Mouse (Mus musculus): ENCODE measurements around the gene Wwc2. TPM values are rescaled to one million over a fixed set of nuclear protein-coding genes. Genes with fewer than 3 reads are reported as not detected.

Wwc2 gene
- polyA plus RNA-seq, 1 experiment from 2014 or later, result 8.0 TPM

DNA sequence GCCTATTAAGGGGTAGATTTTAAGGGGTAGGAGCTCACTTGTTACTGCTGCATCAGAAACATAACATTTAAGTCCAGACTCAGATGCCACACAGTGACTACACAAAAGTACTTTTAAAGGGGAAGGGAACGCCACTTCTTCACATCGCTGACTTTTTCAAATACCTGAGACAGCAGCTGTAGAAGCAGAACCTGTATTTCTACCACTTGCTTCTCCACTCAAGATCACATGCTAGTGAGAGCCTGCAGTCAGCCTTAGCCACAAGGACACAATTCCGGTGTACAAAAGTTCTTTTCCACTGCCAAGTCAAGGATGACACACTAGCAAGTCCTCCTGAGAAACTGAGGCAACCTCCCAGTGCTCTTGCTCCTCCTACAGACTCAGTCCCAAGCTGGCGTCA is 33.2 kb downstream of the Wwc2 start:
- 86% methylated on average over 4 of the region's 4 CpGs for WGBS
- no peak overlapping the region for H3K4me3 ChIP-seq (replicated peaks; ENCODE audit: low read length)
- no peak for ATAC-seq (ENCODE audit: insufficient read depth, low FRiP score)
- peaks cover 8% of the 10 kb centered on the region; the same call in 1 of the 2 replicates for H3K4me1 ChIP-seq (ENCODE audit: control insufficient read depth, insufficient read depth, low read length)
- H3K27me3 ChIP-seq (ENCODE audit: control insufficient read depth, insufficient read depth, low read length), result no peaks in the 10 kb centered on the region
- no peak overlapping the region for H3K9ac ChIP-seq (ENCODE audit: low read length)
- no peaks in the 10 kb centered on the region for H3K36me3 ChIP-seq (ENCODE audit: control insufficient read depth, insufficient read depth, low read length)
- no peaks in the 10 kb centered on the region for H3K9me3 ChIP-seq (replicated peaks; ENCODE audit: control insufficient read depth, low read length)
- H3K4me2 ChIP-seq (ENCODE audit: low read depth, low read length), result no peak overlapping the region
- no peak overlapping the region for H3K27ac ChIP-seq (ENCODE audit: low read length)

DNA sequence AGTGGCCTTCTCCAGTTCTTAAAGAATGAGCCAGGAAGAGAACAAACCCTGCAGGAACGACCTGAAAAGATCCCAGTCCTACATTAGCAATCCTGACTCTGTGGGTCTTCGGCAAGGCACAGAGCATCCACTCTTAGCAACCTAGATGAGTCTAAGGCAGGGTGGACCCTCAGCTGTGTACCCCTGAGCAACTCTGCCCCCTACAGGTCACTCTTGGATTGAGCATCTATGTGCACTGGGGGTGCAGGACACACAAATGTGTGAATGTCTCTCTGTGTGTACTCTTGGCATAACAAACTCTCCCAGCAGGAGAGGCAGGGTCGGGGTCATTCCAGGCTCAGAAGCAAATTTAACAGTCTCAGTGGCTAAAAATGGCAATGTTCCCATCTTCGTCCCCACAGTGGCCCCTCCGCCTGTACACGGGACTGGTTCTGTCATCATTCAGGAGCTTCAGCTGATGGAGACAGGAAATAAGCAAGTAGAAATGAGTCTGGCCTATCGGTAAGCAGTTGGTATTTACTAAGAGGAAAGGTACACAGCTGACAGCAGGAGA is 39.3 kb downstream of the Wwc2 start:
- Histone ChIP-seq H3K9ac (ENCODE audit: low read length) (no peak overlapping the region), H3K36me3 (ENCODE audit: control insufficient read depth, insufficient read depth, low read length) (no peaks in the 10 kb centered on the region), H3K4me1 (ENCODE audit: control insufficient read depth, insufficient read depth, low read length) (peaks cover 8% of the 10 kb centered on the region; the same call in 1 of the 2 replicates), H3K4me2 (ENCODE audit: low read depth, low read length) (no peak overlapping the region), H3K27ac (ENCODE audit: low read length) (no peak overlapping the region), H3K4me3 (replicated peaks; ENCODE audit: low read length) (no peak overlapping the region), H3K27me3 (ENCODE audit: control insufficient read depth, insufficient read depth, low read length) (no peaks in the 10 kb centered on the region), H3K9me3 (replicated peaks; ENCODE audit: control insufficient read depth, low read length) (no peaks in the 10 kb centered on the region)
- ATAC-seq (ENCODE audit: insufficient read depth, low FRiP score), result no peak
- WGBS, result 49% methylated on average over 7 of the region's 7 CpGs

DNA sequence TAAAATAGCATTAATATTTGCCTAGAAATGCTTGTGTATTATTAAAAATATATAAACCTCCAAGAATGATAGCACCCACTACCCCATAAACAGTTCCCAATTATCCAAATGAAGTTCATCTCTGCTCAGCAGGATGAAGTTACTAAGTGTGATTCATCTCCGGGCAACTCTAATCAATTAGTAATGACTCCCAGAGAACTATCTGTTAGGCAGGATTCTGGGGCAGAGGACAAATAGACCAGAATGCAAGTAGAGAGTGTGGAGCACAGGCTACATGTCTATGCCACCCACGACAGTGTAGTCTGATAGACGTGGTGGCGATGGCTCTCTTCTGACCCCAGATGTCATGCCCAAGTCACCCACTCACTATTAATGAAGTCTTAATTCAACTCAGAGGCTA is 41.9 kb downstream of the Wwc2 start:
- 78% methylated on average over 4 of the region's 4 CpGs for WGBS
- Histone ChIP-seq H3K4me2 (ENCODE audit: low read depth, low read length) (no peak overlapping the region), H3K27ac (ENCODE audit: low read length) (no peak overlapping the region), H3K27me3 (ENCODE audit: control insufficient read depth, insufficient read depth, low read length) (no peaks in the 10 kb centered on the region), H3K4me1 (ENCODE audit: control insufficient read depth, insufficient read depth, low read length) (peaks cover 8% of the 10 kb centered on the region; the same call in 1 of the 2 replicates), H3K9ac (ENCODE audit: low read length) (no peak overlapping the region), H3K36me3 (ENCODE audit: control insufficient read depth, insufficient read depth, low read length) (no peaks in the 10 kb centered on the region), H3K4me3 (replicated peaks; ENCODE audit: low read length) (no peak overlapping the region), H3K9me3 (replicated peaks; ENCODE audit: control insufficient read depth, low read length) (no peaks in the 10 kb centered on the region)
- no peak for ATAC-seq (ENCODE audit: insufficient read depth, low FRiP score)

DNA sequence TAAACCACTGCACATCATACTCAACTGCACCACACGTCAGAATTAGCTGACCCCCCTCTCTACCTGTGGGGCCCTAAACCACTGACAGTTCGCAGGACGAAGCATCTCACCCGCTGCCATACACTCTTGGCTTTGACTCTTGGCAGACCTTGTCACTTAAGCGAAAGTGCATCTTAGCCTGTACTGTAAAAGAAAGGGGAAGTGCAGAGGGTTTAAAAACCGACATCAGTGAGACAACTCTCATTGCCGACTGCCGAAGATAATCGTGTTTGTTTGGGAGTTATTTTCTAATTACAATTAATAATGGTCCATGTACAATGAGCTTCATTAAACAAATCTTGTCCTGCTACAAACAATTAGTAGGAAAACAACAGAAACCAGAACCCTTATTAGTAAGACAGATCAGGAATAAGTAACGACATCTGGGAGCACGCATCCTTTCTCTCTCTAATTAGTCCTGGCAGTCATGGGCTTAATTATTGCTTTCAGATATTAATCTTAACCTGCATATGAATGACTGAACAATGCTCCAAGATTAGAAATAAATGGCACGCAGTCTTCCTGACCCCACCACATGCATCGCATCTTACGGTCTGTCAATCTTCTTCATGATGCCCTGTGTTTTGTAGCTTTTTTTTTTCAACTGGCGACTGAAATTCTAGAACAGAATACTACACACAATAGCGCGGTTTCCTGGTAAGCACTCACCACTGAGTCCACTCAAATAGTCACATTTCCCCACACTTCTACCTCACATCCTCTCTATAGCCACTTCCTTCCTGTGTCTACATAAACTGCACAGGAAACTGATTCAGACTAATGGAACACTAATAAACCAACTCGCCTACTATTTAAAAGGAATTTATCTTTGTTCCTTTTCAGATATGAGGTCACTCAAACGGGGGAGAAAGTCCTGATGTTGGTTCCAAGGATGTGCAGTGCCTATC is 42.8 kb downstream of the Wwc2 start:
- ATAC-seq (ENCODE audit: insufficient read depth, low FRiP score), result no peak
- H3K27ac ChIP-seq (ENCODE audit: low read length), result peak overlapping the region; percentile 74
- H3K9me3 ChIP-seq (replicated peaks; ENCODE audit: control insufficient read depth, low read length), result no peaks in the 10 kb centered on the region
- H3K4me2 ChIP-seq (ENCODE audit: low read depth, low read length), result 0 out of 2 replicates have a peak overlapping the region, but pooled peaks have one; percentile 18
- no peaks in the 10 kb centered on the region for H3K27me3 ChIP-seq (ENCODE audit: control insufficient read depth, insufficient read depth, low read length)
- no peak overlapping the region for H3K9ac ChIP-seq (ENCODE audit: low read length)
- WGBS, result 64% methylated on average over 19 of the region's 19 CpGs
- no peak overlapping the region for H3K4me3 ChIP-seq (replicated peaks; ENCODE audit: low read length)
- H3K4me1 ChIP-seq (ENCODE audit: control insufficient read depth, insufficient read depth, low read length), result peaks cover 8% of the 10 kb centered on the region; the same call in 1 of the 2 replicates
- H3K36me3 ChIP-seq (ENCODE audit: control insufficient read depth, insufficient read depth, low read length), result no peaks in the 10 kb centered on the region

DNA sequence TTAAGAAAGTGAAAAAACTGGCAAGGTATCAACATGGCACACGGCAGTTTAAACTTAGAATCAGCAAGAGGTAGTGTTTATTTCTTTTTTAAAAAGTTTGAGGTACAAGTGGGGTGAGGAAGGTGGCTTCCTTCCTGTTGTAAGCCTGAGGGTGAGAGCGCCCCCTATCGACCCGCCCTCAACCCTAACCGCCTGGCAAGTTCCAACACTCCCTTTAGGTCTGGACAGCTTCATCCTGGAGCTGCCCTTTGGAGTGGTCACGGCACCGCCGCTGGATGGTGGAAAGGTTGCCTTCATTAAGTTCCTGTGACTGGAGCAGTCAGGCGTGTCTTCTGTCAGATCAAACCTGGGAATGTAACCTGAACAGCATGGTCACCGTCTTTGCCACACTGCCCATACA is 47.7 kb downstream of the Wwc2 start:
- ATAC-seq (ENCODE audit: insufficient read depth, low FRiP score), result no peak

DNA sequence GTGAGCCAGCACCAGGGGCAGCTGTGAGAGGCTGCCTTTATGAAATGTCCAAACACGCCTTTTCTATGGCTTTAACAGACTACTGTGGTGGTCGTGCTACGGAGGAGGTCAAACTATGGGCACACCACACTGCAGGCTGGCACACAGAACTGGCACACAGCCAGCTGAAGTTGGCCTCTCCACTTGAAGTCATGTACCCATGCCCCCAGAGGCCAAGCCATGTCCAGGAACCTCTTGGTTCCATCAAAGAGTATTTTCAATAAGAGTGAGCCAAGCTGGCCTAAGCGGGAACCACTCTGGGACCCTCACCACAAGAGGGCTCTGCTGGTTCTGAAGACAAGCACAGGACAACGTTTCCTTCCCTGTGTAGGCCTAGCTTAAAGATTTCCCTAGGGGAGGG is 49.7 kb downstream of the Wwc2 start:
- peak overlapping the region; percentile 76 for H3K27ac ChIP-seq (ENCODE audit: low read length)
- ATAC-seq (ENCODE audit: insufficient read depth, low FRiP score), result peak; percentile 47; the same call in 1 of the 2 replicates
- 52% methylated on average over 5 of the region's 5 CpGs for WGBS

More for the DNA sequence above, 47.7 kb downstream of the Wwc2 start:
- no peak overlapping the region for H3K9ac ChIP-seq (ENCODE audit: low read length)
- no peaks in the 10 kb centered on the region for H3K9me3 ChIP-seq (replicated peaks; ENCODE audit: control insufficient read depth, low read length)
- H3K36me3 ChIP-seq (ENCODE audit: control insufficient read depth, insufficient read depth, low read length), result no peaks in the 10 kb centered on the region
- H3K4me3 ChIP-seq (replicated peaks; ENCODE audit: low read length), result no peak overlapping the region
- H3K4me2 ChIP-seq (ENCODE audit: low read depth, low read length), result no peak overlapping the region
- H3K27me3 ChIP-seq (ENCODE audit: control insufficient read depth, insufficient read depth, low read length), result no peaks in the 10 kb centered on the region
- no peak overlapping the region for H3K27ac ChIP-seq (ENCODE audit: low read length)
- WGBS, result 67% methylated on average over 10 of the region's 10 CpGs
- H3K4me1 ChIP-seq (ENCODE audit: control insufficient read depth, insufficient read depth, low read length), result peaks cover 20% of the 10 kb centered on the region

DNA sequence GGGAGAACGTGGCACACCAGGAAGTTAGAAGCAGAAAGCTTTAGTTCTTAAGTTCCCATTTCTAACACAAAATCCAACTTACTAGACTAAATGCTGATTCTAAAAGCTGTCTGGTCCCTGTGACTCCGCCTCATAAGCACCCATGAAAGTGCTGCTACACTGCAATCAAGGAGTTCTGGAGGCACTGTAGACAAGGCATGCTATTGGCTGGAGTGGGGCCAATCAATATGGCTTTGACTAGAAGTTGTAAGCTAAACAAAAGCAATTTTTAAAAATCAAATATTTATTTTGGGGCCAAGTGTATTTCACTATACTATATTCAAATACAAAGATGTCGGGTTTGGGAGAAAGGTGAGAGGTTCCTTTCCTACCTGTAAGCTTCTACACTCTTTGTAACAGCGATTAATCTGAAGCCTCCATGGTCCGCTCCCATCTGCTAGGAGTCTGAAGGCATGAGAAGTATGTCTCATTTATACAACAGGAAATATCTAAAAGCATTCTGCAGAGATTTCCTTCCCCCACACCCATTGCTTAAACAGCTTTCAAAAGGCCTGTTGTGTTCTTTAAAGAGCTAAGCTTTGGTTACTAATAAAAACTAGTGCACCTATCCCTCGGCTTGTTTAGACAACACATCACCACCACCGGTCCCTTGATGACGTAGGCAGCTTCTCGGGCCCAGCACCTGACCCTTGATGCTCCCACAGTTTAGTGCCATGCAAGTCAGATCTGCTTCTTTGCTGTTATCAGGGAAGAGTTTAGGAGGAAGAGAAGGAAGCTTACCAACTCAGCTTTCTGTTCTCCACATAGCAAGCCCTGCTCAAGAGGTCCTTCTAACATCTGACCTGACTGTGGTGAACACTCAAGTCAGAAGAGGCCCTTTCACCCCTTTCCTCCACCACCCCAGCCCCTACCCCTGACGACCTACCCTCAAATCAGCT is 50.5 kb downstream of the Wwc2 start:
- H3K4me2 ChIP-seq (ENCODE audit: low read depth, low read length), result peak overlapping the region; percentile 10; the same call in 1 of the 2 replicates
- no peak for ATAC-seq (ENCODE audit: insufficient read depth, low FRiP score)
- no peaks in the 10 kb centered on the region for H3K9me3 ChIP-seq (replicated peaks; ENCODE audit: control insufficient read depth, low read length)
- peak overlapping the region; percentile 76 for H3K27ac ChIP-seq (ENCODE audit: low read length)
- H3K27me3 ChIP-seq (ENCODE audit: control insufficient read depth, insufficient read depth, low read length), result no peaks in the 10 kb centered on the region
- H3K9ac ChIP-seq (ENCODE audit: low read length), result peak overlapping the region; percentile 33; the same call in 1 of the 2 replicates
- H3K36me3 ChIP-seq (ENCODE audit: control insufficient read depth, insufficient read depth, low read length), result no peaks in the 10 kb centered on the region
- no peak overlapping the region for H3K4me3 ChIP-seq (replicated peaks; ENCODE audit: low read length)
- 45% methylated on average over 10 of the region's 10 CpGs for WGBS
- H3K4me1 ChIP-seq (ENCODE audit: control insufficient read depth, insufficient read depth, low read length), result peaks cover 20% of the 10 kb centered on the region

More for the DNA sequence above, 49.7 kb downstream of the Wwc2 start:
- Histone ChIP-seq H3K36me3 (ENCODE audit: control insufficient read depth, insufficient read depth, low read length) (no peaks in the 10 kb centered on the region), H3K4me3 (replicated peaks; ENCODE audit: low read length) (no peak overlapping the region), H3K9me3 (replicated peaks; ENCODE audit: control insufficient read depth, low read length) (no peaks in the 10 kb centered on the region), H3K4me2 (ENCODE audit: low read depth, low read length) (no peak overlapping the region), H3K27me3 (ENCODE audit: control insufficient read depth, insufficient read depth, low read length) (no peaks in the 10 kb centered on the region), H3K9ac (ENCODE audit: low read length) (no peak overlapping the region), H3K4me1 (ENCODE audit: control insufficient read depth, insufficient read depth, low read length) (peaks cover 20% of the 10 kb centered on the region)

DNA sequence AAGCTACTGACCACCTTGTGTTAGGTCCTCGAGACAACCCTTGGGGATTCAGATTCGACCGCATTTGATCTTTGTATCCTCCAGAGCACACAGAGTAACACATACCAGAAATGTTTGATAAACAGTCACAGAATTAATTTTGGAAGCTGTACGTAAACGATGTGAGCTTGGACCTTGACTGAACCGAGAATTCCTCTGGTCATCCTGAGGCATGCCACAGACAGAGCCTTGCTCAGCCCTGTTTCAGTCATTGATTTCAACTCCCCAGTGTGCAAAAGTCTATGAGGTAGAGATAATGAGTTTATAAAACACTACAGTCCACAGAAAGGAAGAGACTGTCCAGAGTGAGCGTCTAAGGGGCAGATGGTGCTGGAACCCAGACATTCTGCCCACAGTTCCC is 51.5 kb downstream of the Wwc2 start:
- H3K36me3 ChIP-seq (ENCODE audit: control insufficient read depth, insufficient read depth, low read length), result no peaks in the 10 kb centered on the region
- peak overlapping the region; percentile 76 for H3K27ac ChIP-seq (ENCODE audit: low read length)

More for the DNA sequence above, 51.5 kb downstream of the Wwc2 start:
- no peaks in the 10 kb centered on the region for H3K27me3 ChIP-seq (ENCODE audit: control insufficient read depth, insufficient read depth, low read length)
- WGBS, result 67% methylated on average over 7 of the region's 7 CpGs
- ATAC-seq (ENCODE audit: insufficient read depth, low FRiP score), result no peak
- H3K4me3 ChIP-seq (replicated peaks; ENCODE audit: low read length), result no peak overlapping the region
- H3K9ac ChIP-seq (ENCODE audit: low read length), result no peak overlapping the region
- no peaks in the 10 kb centered on the region for H3K9me3 ChIP-seq (replicated peaks; ENCODE audit: control insufficient read depth, low read length)
- H3K4me2 ChIP-seq (ENCODE audit: low read depth, low read length), result no peak overlapping the region
- H3K4me1 ChIP-seq (ENCODE audit: control insufficient read depth, insufficient read depth, low read length), result peaks cover 20% of the 10 kb centered on the region

Data from stomach, embryonic 16.5 days (tissue).